Mouse (Mus musculus): ENCODE measurements around the gene Zfp422. TPM values are rescaled to one million over a fixed set of nuclear protein-coding genes. Genes with fewer than 3 reads are reported as not detected.
A peak's percentile ranks its signal among the peaks of the same experiment; 100 is the strongest.

The Zfp422 gene
- polyA plus RNA-seq (2012; rRNA removed): 35.7 and 43.6 TPM in 2 replicates

DNA sequence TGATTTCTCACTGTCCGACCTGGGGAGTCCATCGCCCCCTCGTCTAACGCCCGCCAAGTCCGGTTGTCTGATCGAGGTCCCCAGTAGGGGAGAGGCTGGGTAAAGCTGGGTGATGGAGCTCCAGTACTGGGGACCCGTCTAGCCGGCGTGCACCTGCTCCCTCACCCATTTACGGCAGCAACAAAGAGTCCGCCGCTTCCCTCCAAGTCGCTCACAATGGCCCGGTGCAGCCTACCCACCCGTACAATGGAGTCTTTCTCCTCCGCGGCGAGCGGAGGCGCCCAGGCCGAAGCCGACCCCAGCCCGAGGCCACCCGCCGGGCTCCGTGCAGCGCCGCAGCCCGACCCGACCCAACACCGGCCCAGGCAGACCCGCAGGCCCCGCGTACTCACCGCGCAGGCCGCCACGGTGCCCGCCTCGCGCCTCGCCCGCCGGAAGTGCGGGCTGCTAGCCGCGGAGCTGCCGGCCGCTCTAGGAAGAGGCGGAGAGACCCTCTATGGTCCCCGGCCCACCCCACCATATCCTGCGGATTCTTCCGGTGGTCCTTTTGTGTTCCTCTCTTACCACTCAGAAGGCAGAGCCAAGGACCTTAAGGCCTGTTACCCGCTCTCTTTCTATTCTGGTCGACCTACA, at the start of gene Zfp422:
Gene Zfp422, minus strand, starts transcription at position 461 of the 633 bp plus-strand sequence.
- peak; percentile 68 for DNase-seq (ENCODE audit: low spot score)

DNA sequence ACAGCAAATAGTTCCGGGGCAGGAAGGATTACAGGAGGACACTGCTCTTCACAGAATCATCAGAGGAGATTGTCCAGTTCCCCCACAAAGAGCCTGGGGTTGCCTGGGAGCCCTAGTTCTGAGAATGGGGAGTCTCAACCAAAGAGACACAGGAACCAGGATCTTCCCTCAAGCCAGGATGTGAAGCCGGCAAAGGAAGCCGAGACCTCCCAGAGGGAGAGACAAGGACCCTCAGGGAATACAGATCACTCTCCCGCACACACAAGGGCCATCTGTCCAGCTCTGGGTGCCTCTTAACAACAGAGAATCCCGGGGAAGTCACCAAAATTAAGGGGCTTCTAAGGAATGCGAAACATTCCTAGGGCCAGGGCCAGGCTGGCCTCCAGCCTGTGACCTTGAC, 48.5 kb upstream of the Zfp422 start:
- DNase-seq (ENCODE audit: low spot score): no peak

DNA sequence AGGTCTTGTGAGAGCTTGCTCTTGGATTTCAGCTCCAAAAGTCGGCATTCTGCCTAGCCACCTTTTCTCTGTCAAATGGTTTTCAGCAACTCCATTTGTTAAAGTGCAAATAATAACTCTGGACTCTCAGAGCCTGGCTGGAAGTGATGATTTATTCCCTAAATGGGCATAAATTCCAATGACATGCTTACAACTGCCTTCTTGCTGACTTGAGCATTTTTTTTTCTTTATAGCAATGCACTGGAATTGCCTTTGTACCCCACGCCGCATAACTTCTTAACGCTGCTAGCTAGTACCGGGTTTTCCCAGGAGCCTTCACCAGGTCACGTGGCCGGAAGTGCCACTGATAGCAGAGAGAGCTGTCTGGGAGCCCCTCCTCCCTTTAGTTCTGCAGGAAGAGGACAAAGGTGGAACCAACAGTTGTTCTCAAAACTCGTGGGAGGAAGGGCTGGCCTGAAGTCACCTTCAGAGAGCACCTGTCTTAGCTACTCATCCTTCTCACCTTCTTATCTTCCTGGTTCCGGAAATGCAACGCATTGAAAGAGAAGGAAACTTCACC, 47.6 kb upstream of the Zfp422 start:
- DNase-seq (ENCODE audit: low spot score): no peak

DNA sequence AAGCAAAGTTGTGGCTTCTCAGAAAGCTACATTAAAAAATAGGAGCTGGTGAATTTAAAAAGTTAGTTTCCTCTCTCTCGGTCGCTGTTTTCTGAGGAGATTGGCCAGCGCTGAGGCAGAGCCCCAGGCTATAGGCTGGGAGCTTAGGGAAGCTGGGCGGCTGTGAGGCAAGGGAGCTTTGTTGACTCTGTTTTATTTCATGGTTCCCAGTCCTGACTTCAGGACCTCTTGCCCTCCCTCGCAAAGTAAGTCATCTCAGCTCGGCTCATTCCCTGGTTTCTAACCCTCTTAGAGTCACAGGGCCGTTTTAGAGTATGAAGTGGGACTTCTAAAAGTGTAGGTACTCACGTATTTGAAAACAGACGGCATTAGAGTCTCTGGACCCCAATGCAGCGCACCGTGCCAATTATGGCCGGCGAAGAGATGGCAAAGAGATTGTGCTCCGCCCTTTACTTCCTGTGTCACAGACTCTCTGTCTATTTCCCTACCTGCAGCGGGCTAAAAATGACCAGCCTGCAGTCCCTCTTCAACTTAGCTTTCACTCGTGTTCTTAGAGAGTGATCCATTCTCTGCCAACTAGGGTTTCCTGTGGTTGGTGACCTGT, 45.6 kb upstream of the Zfp422 start:
- DNase-seq (ENCODE audit: low spot score): no peak

DNA sequence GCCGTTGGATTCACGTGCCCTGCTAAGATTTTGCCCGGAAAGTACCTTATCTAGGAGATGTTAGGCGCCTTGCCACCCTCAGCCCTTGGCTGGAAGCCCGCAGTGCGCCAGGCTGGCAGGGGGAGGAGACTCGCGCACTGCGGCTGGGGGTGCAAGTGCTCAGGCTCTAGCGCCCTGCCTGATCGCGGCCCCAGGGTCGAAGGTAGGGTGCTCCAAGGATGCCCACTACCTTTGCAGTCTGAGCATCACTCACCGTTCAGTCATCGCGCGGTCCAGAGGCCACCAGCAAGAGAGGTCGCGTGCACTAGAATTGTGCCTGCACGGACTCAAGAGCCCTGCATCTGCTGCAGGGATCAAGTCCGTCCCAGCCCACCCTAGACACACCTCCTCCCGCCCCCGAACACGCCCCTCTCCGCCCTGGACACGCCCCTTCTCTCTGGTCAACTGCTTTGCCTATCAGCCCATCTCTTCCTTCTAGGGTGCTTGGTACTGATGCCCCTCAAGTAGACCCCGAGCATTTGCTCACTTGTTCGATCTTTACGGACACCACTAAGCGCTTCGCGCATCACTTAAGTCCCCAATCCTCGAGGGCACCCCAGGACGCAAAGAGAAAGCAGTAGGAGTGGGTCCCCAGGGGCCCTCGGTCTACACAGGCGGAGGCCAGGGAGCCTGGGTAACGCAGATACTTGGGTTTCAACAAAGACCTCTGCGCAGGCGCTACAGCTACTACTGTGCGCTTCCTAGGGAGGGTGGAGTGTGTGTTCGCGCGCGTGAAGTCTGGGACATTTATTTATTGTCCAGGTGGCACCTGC, 44.9 kb upstream of the Zfp422 start, which contains the start of gene Rassf4:
Gene Rassf4, minus strand, starts transcription at position 482 of the 812 bp plus-strand sequence.
- DNase-seq (ENCODE audit: low spot score): peak; percentile 57

DNA sequence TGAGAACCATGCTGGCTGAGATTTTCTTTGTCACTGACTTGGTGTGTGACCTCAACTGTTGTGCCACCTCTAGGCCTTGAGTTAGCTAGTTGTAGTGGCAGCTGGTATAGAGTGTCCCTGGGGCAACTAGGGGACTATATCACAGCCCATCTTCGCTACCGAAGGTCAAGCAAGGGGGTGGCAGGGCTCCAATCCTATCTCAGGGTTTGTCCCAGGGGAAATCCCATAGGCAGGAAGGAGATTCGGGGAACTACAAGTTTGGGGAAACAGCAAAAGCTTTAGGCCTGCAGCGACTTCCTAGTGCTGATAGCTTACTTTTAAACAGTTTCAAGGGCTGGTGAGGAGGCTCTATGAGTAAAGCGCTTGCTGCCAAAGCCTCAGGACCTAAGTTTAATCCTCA, 43.5 kb upstream of the Zfp422 start:
- DNase-seq (ENCODE audit: low spot score): no peak

DNA sequence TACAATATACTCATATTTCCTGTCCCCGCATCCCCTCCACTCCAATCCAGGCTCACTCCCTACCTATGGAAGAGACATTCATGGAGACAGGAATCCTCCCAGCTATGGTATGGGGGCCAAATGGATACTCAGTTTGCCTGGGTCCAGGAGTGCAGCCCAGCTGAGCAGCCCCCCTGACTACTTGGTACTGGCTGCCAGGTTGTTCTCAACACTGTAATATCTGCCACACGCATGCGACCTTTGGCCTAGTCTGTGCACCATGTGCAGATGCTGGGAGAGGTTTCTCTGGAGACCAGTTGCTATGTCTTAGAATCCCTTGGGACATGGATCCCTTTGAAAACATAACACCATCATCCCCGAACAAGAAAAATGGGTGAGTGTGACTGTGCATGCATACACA, 43.0 kb upstream of the Zfp422 start:
- DNase-seq (ENCODE audit: low spot score): no peak

DNA sequence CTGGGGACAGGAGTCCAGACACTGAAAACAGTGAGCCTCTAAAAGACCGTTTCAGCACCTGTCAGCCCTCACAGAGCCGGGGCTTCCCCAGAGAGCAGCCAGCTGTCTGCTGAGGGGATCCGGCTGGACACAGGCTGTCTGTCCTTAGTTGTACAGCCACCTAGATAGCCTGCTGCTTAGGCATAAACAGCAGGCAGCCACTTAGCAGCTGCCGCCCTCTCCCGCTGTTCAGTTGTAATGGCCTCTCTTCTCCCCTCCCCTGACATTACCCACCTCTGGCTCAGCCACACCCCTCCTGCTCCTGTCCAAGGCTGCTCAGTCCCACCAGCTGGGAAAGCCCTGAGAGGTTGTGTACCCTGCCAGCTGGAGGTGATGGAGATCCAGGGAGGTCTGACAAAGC, 42.2 kb upstream of the Zfp422 start:
- DNase-seq (ENCODE audit: low spot score): no peak

DNA sequence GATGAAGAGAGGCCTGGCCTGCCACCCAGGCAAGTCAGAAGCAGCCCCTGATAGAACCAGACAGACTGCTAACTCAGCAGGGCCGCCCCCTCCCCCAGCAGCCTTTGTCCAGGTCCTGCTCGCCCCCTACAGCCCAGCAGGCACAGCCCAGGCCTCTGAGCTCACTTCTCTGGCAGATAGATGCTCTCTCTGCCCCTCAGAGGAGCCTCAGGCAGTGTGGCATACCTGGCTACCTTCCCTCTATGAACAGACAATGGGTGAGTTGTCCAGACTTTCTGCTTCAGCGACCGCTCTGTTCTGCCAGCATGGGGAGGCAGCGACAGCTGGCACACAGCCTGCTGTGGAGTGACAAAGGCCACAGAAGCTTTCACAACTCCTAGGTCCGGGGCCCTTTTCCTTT, 41.3 kb upstream of the Zfp422 start:
- no peak for DNase-seq (ENCODE audit: low spot score)

DNA sequence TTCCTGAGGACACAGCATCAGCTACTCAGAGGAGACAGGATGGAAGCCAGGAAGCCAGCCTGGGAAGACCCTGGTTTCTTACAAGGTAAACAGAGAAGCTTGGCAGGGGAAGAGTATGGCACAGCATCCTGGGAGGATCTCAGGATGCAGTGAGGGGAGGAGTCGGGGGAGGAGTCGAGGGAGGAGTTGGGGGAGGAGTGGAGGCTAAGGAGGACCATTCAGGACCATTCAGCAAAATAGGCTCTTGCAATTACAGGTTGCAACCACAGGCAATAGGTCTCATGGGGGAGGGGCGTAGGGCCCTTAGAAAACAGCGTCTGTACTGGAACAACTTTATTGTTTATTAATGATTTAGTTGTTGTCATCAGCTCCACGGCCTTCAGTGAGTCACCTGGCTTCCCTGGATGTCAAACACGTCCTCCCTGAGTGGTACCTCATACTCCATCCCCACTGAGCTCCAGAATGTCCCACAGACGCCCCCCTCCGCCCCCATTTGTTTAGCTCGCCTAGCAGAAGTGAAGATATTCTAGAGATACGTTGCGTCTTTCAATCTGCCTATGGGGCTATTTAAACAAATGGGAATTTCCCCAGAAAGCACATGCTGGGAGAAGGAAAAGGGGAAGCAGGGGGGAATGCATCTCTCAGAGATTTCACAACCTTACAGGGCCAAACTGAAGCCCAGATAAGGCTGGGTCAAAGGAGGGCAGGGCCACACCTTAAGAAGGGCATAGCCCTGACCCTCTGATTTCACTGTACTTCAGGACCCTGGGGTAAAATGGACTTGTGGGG, 40.1 kb upstream of the Zfp422 start:
- DNase-seq (ENCODE audit: low spot score): no peak

DNA sequence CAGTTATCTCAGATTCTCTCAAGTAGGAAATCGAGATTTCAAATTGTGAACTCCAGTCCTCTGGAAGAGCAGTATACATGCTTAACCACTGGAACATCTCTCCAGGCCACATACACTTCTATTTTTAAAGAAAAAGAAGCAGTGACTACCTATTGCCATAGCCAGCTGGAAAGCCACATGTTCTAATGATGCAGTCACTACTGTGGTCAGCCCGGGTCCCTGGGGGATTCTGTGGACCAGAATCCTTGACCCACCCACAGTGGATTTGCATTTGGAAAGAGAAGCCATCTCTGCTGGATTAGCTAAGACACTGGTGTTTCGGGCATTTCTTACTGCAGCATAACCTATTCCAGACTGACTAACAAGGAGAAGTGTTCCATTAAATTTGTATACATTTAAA, 38.6 kb upstream of the Zfp422 start:
- no peak for DNase-seq (ENCODE audit: low spot score)

DNA sequence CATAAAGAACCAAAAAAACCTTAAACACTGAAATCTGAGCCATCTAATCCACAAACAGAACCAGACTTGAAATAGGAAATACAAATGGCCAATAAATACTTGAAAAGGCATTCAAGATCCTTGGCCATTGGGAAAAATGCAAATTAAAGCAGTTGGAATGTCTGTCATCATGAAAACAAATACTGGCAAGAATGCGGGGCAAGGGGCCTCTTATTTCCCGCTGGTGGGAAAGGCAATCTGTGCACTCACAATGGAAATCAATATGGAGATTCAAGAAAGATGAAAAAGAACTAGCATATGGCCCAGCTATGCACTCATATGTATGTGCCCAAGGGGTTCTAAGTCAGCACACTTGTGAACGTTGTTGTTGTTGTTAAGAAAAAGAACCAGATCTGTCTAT, 38.1 kb upstream of the Zfp422 start:
- DNase-seq (ENCODE audit: low spot score): no peak

DNA sequence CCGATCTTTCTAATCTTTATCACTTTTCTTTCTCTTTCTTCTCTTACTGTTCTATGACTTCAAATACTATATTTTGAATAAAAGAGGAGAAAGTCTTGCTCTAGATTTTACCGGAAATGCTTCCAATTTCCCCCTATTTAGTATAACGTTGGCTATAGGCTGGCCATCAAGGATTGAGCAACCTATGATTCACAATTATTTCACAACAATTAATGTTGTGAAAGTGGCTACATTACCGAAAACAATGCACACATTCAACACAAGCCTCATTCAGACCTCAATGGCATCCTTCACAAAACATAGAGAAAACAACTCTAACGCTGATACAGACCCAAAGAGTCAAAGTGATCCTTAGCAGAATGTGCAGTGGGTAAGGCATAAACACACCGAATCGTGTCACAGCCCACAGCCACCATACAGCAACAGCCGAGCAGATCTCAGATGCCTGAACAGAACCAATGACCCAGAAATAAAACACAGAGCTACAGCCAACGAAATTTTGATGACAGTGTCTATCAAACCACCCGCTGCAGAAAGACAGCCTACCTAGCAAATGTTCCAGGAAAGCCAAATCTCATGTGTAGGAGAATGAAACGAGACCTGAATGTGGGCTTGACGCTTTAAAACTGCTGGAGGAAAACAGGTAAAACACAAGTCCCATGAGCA, 37.4 kb upstream of the Zfp422 start:
- DNase-seq (ENCODE audit: low spot score): no peak

DNA sequence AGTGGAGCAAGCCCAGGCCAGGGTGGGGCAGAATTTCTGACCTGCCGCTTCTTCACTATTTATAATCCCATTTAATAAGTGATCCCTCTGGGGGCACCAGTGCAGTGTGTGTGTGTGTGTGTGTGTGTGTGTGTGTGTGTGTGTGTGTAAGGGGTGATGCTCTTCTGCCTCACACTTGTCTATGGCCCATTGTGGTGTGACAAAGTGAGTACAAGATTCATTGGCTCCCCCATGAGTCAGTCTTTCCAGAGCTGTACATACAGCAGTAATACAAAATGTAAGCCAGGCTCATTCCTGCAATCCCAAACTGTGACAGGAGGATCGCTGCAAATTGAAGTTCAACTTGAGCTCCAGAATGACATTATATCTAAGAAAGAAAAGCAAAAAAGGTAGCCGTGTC, 36.0 kb upstream of the Zfp422 start:
- DNase-seq (ENCODE audit: low spot score): no peak

DNA sequence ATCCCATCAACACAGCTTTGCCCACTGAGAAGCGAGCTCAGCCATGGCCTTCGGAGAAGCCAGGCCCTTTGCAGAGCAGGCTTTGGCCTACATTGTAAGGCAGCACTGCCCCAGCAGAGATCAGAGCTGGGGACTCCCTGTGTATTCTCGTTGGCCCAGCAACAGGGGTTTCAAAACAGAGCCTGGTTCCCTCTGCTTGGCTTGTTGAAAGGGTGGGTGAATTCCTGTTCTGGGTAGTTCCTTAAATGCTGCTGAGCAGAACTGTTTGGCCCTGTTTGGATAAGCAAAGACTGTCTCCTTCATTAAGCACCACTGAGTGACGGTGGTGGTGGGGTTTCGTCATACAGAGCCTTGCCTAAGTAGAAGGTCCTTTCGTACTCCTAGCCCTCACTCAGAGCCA, 35.2 kb upstream of the Zfp422 start:
- DNase-seq (ENCODE audit: low spot score): no peak

DNA sequence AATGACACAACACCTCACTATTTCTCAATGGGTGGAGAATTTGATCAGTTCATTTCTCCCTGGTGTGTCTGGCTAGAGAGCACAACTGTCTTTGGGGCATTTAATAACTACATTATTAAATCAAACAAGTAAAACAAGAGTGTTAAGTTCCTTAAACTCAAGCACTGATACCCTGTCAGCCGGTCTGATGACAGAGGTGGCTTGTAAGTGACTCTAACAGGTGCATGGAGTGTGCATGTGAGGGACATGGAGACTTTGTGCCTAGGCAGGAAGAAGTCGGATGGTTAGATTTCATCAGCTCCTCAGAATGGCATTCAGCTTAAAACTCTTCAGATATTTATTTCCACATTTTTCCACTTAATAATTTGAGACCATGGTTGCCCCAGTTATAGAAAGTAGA, 34.6 kb upstream of the Zfp422 start:
- no peak for DNase-seq (ENCODE audit: low spot score)

DNA sequence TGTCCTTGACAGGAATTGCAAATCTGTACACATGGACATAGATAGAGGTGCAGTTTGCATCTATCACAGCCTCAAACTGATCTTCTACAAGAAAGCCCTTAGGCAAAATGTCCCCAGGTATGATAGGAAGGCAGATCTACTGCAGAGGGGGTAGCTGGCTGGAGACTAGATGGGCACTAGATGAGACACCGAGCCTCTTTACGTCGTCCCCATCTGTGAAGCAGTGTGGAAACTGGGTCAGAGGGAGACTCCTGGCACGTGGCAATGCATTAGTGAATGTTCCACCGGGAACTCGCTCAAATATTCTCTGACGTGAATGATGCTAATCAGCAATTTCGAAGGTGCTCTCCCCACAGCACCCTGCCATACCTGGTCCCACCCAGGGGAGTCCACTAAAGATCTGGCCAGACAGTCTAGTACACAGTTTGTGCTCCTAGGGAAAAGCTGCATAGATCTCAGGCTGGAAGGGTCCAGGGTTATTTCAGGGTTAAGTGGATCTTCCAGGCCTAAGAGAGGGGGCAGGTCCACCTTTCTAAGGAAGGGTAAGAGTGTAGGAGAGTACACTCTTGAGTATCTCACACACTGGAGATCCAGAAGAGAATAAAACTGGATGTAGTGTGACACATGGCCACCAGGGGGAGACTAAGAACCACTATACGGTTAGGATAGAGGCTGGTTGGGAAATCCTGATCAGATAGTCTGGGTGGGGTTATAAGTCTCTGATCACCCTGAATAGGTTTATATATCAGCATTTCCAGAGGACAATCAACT, 25.1 kb upstream of the Zfp422 start:
- no peak for DNase-seq (ENCODE audit: low spot score)

DNA sequence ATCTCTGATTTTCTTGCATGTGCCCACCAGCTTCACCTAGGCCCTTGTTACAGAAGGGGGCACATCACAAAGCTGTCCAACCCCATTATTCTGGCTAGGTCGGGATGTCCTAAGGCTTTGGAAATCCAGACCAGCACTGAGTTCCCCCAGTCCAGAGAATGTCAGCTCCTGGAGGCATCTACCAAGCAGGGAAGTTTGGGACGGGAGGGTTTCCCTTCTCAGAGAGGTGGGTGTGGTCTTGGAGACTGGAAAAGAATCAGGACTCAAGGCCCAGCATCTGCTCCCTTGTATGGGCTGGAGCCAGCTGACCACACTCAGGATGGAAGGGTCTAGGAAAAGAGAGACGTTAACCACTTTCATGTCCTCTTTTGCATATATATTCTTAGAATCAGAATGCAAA, 24.4 kb upstream of the Zfp422 start:
- no peak for DNase-seq (ENCODE audit: low spot score)

DNA sequence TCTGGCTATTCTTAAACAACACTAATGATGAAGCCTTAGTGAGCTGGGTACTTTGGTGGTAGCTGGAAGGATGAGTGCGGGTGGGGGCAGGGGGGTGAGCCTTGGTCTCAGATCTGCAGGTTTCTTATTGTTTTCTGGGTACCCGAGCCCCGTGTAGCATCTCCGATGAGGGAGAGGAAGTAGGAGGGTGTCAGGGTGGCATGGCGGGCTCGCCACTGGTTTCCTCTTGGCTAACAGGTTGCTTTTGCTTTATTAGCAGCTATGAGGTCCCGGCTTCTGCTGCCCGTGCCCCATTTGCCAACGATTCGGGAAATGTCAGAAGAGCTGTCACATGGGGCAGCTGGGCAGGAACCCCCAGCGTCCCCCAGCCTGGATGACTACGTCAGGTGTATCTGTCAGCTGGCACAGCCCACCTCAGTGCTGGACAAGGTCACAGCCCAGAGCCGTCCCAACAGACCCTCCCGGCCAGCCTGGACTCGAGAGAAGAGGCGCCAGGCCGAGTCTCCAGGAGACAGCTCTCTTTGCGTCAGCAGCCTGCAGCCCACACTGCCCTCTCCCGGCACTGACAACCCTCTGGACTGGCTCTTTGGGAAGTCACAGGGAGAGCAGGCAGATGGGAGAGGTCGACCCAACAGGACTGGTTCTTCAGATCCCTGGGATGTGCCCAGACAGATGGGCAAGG, 22.8 kb upstream of the Zfp422 start:
- peak; percentile 46 for DNase-seq (ENCODE audit: low spot score)

DNA sequence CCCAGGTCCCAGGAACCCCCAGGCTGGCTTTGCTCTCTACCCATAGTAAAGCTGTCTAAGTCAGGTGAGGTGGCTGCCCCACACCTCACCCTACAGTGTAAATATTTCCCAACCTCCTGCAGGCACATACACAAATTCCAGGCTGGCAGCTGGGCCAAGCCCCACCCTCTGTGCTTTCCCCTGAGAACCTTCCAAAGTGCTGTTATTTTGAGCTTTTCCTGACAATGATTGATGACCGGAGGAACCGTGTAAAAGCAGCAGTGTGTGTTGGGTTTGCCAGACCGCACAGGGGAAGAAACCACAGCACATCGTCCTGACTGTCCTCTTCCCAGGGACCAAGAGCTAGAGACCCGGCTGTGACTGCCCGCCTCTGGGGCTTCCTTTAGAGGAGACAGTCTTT, 21.6 kb upstream of the Zfp422 start, which contains the start of gene Depp1:
Gene Depp1, plus strand, starts transcription at position 204 of the 400 bp plus-strand sequence.
- DNase-seq (ENCODE audit: low spot score): peak; percentile 70
